Mouse (Mus musculus) CH12.LX (cell line): ENCODE measurements at regions not wholly inside any gene's neighbourhood (a gene's known extent, or its start where the extent isn't known, plus 50 kb on each side); places are given as distances from the start of the nearest gene placed in this dataset.

Experiments used
- CTCF ChIP-seq, 2 experiments: IDR thresholded peaks in 1 of 2; conservative IDR thresholded peaks in 1 of 2; 2 replicates each; pipeline ENCODE4 v1.5.1; 2011 to 2012; ENCODE audit warnings: low read depth in 2 of 2, low read length in 2 of 2, improper control_type of control experiment in 1 of 2, inconsistent platforms in 1 of 2, mild to moderate bottlenecking in 1 of 2, moderate library complexity in 1 of 2
- ELF1 ChIP-seq: IDR thresholded peaks from 2 replicates; pipeline ENCODE4 v1.6.1; 2014; ENCODE audit warnings: low read depth, mild to moderate bottlenecking, inconsistent platforms, low read length, improper control_type of control experiment
- EP300 ChIP-seq: IDR thresholded peaks from 2 replicates; pipeline ENCODE4 v1.6.1; 2011; ENCODE audit warnings: low read length, improper control_type of control experiment
- ETS1 ChIP-seq: conservative IDR thresholded peaks from 2 replicates; pipeline ENCODE4 v1.6.1; 2012; ENCODE audit warnings: low read depth, mild to moderate bottlenecking, inconsistent platforms, low read length, improper control_type of control experiment, moderate library complexity
- MAFK ChIP-seq: IDR thresholded peaks from 2 replicates; pipeline ENCODE4 v1.6.1; 2011; ENCODE audit warnings: low read length, improper control_type of control experiment; ENCODE audit not compliant: insufficient replicate concordance
- MYC ChIP-seq: IDR thresholded peaks from 2 replicates; pipeline ENCODE4 v1.6.1; 2011; ENCODE audit warnings: low read depth, mild to moderate bottlenecking, improper control_type of control experiment, low read length
- NELFE ChIP-seq: IDR thresholded peaks from 2 replicates; pipeline ENCODE4 v1.6.1; 2011; ENCODE audit warnings: low read depth, low read length, improper control_type of control experiment
- POLR2A ChIP-seq: IDR thresholded peaks from 2 replicates; pipeline ENCODE4 v1.6.1; 2011; ENCODE audit warnings: low read depth, mild to moderate bottlenecking, improper control_type of control experiment, low read length
- UBTF ChIP-seq: IDR thresholded peaks from 2 replicates; pipeline ENCODE4 v1.6.1; 2012; ENCODE audit warnings: low read depth, mild to moderate bottlenecking, inconsistent platforms, low read length, improper control_type of control experiment, moderate library complexity
- USF2 ChIP-seq: conservative IDR thresholded peaks from 2 replicates; pipeline ENCODE4 v1.6.1; 2011; ENCODE audit warnings: low read depth, low read length, improper control_type of control experiment
- ZC3H11A ChIP-seq: IDR thresholded peaks from 2 replicates; pipeline ENCODE4 v1.6.1; 2012; ENCODE audit warnings: low read depth, mild to moderate bottlenecking, inconsistent platforms, low read length, improper control_type of control experiment

- TF ChIP-seq MAFK, result no peak
- TF ChIP-seq ETS1, result no peak
- TF ChIP-seq ELF1, result no peak
- TF ChIP-seq USF2, result no peak
- TF ChIP-seq POLR2A, result no peak
- no peak for TF ChIP-seq EP300
- TF ChIP-seq CTCF (conservative IDR thresholded peaks at IDR 0.05 in 1 of 2, IDR thresholded peaks at IDR 0.05 in 1 of 2; ENCODE audit: low read depth in 2 of 2, low read length in 2 of 2), result no peak
- no peak for TF ChIP-seq NELFE
- no peak for TF ChIP-seq UBTF
- no peak for TF ChIP-seq ZC3H11A
- TF ChIP-seq MYC, result no peak
These were observed 353.1 kb upstream of the Jarid2 start for GRCm38 (mm10) chr13:44376160-44376488.
